Mouse (Mus musculus) midbrain, embryonic 11.5 days (tissue): ENCODE measurements around the gene Ncam1. TPM values are rescaled to one million over a fixed set of nuclear protein-coding genes. Genes with fewer than 3 reads are reported as not detected.
A peak's percentile ranks its signal among the peaks of the same experiment; 100 is the strongest.

Experiments used
- ATAC-seq: fragments of 200-750 bp; cut with Nextera tagmentation; 2 replicates; pipeline ENCODE4 v1.8.0; 2017; ENCODE audit warnings: moderate TSS enrichment, moderate library complexity; ENCODE audit not compliant: low FRiP score
- DNase-seq: peaks from one replicate; pipeline ENCODE4 v3.0.0; 2015; ENCODE audit warnings: low spot score; ENCODE audit errors: missing footprints
- H3K27ac ChIP-seq: fragments of 300-500 bp; sonication (generic); 2 replicates; pipeline ENCODE4 v1.5.1; 2014; ENCODE audit warnings: low read depth, low read length
- H3K27me3 ChIP-seq: fragments of 300-500 bp; sonication (generic); 2 replicates; pipeline ENCODE4 v1.6.1; 2014; ENCODE audit warnings: mild to moderate bottlenecking, low read length, moderate library complexity, mixed read lengths; ENCODE audit not compliant: control insufficient read depth, insufficient read depth
- H3K36me3 ChIP-seq: fragments of 300-500 bp; sonication (generic); 2 replicates; pipeline ENCODE4 v1.6.1; 2014; ENCODE audit warnings: mild to moderate bottlenecking, low read length, moderate library complexity, mixed read lengths; ENCODE audit not compliant: control insufficient read depth, insufficient read depth
- H3K4me1 ChIP-seq: fragments of 300-500 bp; sonication (generic); 2 replicates; pipeline ENCODE4 v1.6.1; 2014; ENCODE audit warnings: low read length; ENCODE audit not compliant: control insufficient read depth, insufficient read depth
- H3K4me2 ChIP-seq: fragments of 300-500 bp; sonication (generic); 2 replicates; pipeline ENCODE4 v1.6.1; 2014; ENCODE audit warnings: mild to moderate bottlenecking, moderate library complexity
- H3K4me3 ChIP-seq: fragments of 300-500 bp; sonication (generic); 2 replicates; pipeline ENCODE4 v1.5.1; 2014; ENCODE audit warnings: low read depth, low read length
- H3K9ac ChIP-seq: fragments of 300-500 bp; sonication (generic); 2 replicates; pipeline ENCODE4 v1.6.1; 2014; ENCODE audit warnings: low read length
- H3K9me3 ChIP-seq: fragments of 300-500 bp; sonication (generic); 2 replicates; pipeline ENCODE4 v1.6.1; 2016; ENCODE audit warnings: low read length; ENCODE audit not compliant: control insufficient read depth
- WGBS: fragments of 180-500 bp; shearing (Covaris S2); extraction: QIAGEN DNeasy Blood & Tissue Kit; methylation state at CpG from one replicate; pipeline ENCODE4 v1.1.7; 2014; 5-methylcytosine and 5-hydroxymethylcytosine counted together
- polyA plus RNA-seq: library from polyadenylated mRNA; unstranded; fragments of >200 nt; fragmentation: Nextera tagmentation; extraction: Ambion mirVana; gene quantifications from 2 replicates; pipeline ENCODE4 v1.2.1, GENCODE M21; 2014

Ncam1 gene
- polyA plus RNA-seq, 1 experiment from 2014 or later: 107 TPM

DNA sequence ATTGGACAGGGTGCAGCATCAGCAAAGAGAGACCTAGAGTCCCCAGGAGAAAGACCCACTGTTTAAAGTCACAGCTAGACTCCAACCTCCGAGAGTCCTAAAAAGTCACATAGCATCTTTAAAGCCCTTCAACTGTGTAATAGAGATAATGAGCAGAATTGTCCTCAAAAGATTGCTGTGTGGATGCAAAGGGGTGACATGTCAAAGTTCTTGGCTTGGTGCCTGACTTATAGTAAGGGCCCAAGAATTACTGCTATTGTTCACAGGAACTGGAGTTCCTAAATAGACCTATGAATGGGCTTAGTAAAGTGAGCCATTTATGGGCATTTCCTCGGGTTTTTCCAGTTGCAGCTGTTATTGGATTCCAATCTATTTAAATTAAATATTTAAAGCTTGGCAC is 54.4 kb downstream of the Ncam1 start:
- no peak overlapping the region for H3K27ac ChIP-seq
- H3K27me3 ChIP-seq: no peaks in the 10 kb centered on the region
- H3K4me2 ChIP-seq: no peak overlapping the region
- no peak overlapping the region for H3K4me3 ChIP-seq
- H3K36me3 ChIP-seq: no peaks in the 10 kb centered on the region
- H3K9ac ChIP-seq: no peak overlapping the region
- no peaks in the 10 kb centered on the region for H3K4me1 ChIP-seq
- WGBS: 73% methylated on average over 2 of the region's 2 CpGs
- ATAC-seq (no peak), DNase-seq (peak; percentile 51)
- no peaks in the 10 kb centered on the region for H3K9me3 ChIP-seq

DNA sequence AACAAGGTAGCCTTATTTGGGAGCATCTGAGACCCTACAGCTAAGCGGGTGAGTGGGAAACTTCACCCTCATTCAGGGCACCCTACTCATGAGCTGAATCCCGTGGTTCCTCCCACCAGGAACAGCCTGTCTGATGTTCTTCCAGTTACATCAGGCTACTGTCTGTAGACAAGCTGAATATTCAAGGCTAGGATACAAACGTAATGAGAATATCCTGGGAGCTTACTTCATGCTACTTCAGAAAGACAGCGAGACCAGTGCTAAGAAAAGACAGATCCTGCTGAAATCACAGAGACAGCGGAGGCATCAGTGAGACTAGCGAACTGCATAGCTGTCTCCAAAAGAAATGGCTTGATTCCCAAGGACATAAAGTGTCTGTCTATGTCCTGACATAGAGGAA is 58.8 kb downstream of the Ncam1 start:
- no peaks in the 10 kb centered on the region for H3K27me3 ChIP-seq
- no peak overlapping the region for H3K9ac ChIP-seq
- H3K4me3 ChIP-seq: no peak overlapping the region
- H3K36me3 ChIP-seq: no peaks in the 10 kb centered on the region
- no peak overlapping the region for H3K27ac ChIP-seq
- no peak for ATAC-seq
- H3K4me2 ChIP-seq: no peak overlapping the region
- DNase-seq: peak; percentile 17
- H3K9me3 ChIP-seq: no peaks in the 10 kb centered on the region
- H3K4me1 ChIP-seq: no peaks in the 10 kb centered on the region; the same call in 1 of the 2 replicates
- 92% methylated on average over 6 of the region's 6 CpGs for WGBS

DNA sequence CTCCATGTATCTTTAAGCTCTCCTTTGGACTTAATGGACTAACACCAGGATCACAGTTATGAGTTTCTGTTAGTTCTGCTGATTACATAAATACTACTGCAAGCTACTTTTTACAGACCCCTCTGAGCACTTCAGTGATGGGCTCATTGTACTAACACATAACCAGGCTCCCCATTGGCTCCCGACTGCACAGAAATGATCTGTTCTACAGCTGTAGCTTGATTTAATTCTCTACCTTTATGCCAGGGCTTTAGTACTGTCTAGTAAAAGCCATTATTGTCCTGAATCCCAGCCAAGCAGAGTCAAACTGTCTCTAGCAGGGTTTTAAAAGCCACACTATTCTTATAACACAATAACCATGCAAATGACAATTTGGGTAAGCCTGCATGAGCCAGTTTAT is 60.2 kb downstream of the Ncam1 start:
- no peak for ATAC-seq
- no peak overlapping the region for H3K9ac ChIP-seq
- no peak overlapping the region for H3K27ac ChIP-seq
- 59% methylated on average over 1 of the region's 1 CpGs for WGBS
- H3K4me3 ChIP-seq: no peak overlapping the region
- H3K9me3 ChIP-seq: no peaks in the 10 kb centered on the region
- no peaks in the 10 kb centered on the region for H3K36me3 ChIP-seq
- DNase-seq: peak; percentile 26
- no peaks in the 10 kb centered on the region; the same call in 1 of the 2 replicates for H3K4me1 ChIP-seq
- no peaks in the 10 kb centered on the region for H3K27me3 ChIP-seq
- H3K4me2 ChIP-seq: no peak overlapping the region

DNA sequence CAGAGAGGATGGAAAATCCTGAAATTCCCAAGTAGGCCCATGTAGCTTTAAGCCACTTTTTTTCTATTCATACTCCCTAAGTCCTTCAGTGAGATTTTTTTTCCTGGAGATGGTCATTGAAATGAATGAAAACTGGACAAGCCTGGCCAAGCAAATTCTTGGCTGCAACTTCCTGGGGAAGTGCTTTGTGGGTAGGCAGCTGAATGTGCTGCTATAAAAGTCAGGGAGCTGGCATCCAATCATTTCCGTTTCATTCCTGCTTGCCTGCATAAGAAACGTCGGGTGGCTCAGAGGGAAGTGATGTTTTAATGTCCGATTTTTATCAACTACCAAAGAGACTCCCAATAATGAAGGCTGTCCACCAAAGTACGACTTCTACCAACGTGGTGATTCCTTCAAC is 61.6 kb downstream of the Ncam1 start:
- H3K27ac ChIP-seq: no peak overlapping the region
- no peaks in the 10 kb centered on the region; the same call in 1 of the 2 replicates for H3K4me1 ChIP-seq
- no peak overlapping the region for H3K4me2 ChIP-seq
- WGBS: 89% methylated on average over 6 of the region's 6 CpGs
- no peak overlapping the region for H3K9ac ChIP-seq
- no peak for ATAC-seq
- H3K27me3 ChIP-seq: no peaks in the 10 kb centered on the region
- H3K36me3 ChIP-seq: no peaks in the 10 kb centered on the region
- no peak for DNase-seq
- H3K9me3 ChIP-seq: no peaks in the 10 kb centered on the region
- no peak overlapping the region for H3K4me3 ChIP-seq

DNA sequence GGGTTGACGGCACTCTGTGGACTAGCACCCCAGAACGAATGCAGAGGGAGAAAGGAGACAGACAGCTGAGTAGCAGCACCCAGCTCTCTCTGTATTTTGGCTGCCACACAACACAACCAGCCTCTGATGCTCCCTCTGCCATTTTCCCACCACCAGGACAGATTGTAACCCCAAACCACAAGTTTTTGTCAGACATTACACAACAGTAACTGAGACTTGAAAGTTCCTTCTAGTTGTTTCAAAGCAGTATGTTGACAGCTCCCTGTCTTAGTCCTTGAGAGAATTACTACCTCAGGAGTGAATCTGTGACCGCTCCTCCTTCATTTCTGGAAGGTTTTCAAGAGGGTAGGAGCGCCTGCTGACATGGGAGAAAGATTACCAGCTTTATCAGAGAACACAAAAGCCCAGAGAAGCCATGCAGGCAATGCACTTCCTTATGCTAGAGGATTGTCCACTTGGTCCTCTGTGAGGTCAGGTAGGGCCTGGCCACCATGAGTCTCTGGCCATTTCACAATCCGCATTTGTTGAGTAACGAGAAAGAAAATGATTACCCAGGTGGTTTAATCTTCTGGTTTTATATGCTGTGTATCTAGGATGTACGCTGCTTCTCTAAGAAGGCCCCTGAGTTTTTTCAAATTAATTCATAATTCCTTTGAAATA is 64.2 kb downstream of the Ncam1 start:
- H3K4me2 ChIP-seq: no peak overlapping the region
- H3K4me3 ChIP-seq: no peak overlapping the region
- no peak overlapping the region for H3K27ac ChIP-seq
- no peak overlapping the region for H3K9ac ChIP-seq
- no peaks in the 10 kb centered on the region for H3K36me3 ChIP-seq
- ATAC-seq (no peak), DNase-seq (peak; percentile 49)
- WGBS: 85% methylated on average over 7 of the region's 7 CpGs
- no peaks in the 10 kb centered on the region for H3K27me3 ChIP-seq
- no peaks in the 10 kb centered on the region; the same call in 1 of the 2 replicates for H3K4me1 ChIP-seq
- H3K9me3 ChIP-seq: no peaks in the 10 kb centered on the region

DNA sequence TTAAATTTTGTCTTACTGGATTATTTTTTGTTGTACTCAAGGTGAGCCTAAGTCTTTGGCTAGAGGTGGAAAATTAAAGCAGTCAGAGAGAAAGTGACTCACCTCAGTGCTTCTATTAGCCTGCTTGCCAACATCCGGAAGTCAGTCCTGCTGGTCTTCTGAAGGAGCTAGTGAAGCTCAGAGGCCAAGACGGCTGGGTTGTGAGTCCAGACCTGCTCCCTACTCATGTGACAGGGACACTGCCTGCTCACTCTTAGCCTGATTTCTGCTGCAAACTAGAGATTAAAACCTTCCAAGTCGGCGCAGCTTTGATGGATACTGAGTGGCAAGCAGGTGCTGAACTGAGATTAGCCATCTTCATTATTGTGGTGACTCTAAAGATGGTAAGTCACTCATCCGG is 65.0 kb downstream of the Ncam1 start:
- Histone ChIP-seq H3K9ac (no peak overlapping the region), H3K9me3 (no peaks in the 10 kb centered on the region), H3K4me2 (no peak overlapping the region), H3K27ac (no peak overlapping the region), H3K4me3 (no peak overlapping the region), H3K36me3 (no peaks in the 10 kb centered on the region), H3K4me1 (no peaks in the 10 kb centered on the region; the same call in 1 of the 2 replicates), H3K27me3 (no peaks in the 10 kb centered on the region)
- ATAC-seq (no peak), DNase-seq (peak; percentile 77)
- WGBS: 76% methylated on average over 5 of the region's 5 CpGs

DNA sequence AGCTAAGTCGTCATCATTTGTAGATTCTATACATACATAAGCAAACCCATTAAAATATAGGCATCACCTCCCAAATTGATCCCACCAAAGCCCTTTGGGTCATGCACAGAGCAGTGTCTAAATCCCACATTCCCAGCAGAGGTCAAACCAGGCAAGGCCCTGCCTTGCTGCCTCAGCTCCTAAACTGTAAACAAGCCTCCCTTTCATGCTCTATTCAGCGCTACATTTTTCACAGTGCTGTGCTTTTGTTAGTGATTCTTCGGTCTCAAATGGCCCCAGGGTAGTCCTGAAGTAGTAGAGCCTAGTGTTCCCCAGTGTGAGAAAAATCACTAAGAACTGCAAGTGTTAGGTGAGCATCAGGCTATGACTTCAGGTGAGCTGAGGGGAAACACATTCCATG is 69.2 kb downstream of the Ncam1 start:
- Histone ChIP-seq H3K4me2 (no peak overlapping the region), H3K9me3 (no peaks in the 10 kb centered on the region), H3K9ac (no peak overlapping the region), H3K4me3 (no peak overlapping the region), H3K27me3 (no peaks in the 10 kb centered on the region), H3K27ac (no peak overlapping the region), H3K36me3 (no peaks in the 10 kb centered on the region), H3K4me1 (peaks cover 4% of the 10 kb centered on the region)
- peak; percentile 17 for DNase-seq
- WGBS: 43% methylated on average over 3 of the region's 3 CpGs
- no peak for ATAC-seq

DNA sequence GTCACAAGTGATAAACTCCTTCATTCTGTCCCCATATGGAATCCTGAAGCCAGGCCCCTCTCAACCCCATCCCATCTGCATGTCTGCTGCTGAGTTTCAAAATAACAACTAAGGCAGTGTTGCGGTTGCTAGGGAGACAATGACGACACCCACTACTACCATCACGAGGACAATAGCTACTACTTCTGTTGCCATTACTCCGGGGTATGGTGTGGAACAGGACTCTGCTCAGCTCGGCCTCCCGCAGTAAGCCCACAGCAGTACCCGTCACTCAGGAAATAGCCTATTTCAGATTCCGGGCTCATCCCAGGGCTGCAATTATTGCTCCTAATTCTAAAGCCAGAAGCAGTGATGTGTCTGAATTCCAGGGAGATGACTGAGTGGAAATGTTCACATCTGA is 70.5 kb downstream of the Ncam1 start:
- ATAC-seq (no peak), DNase-seq (peak; percentile 74)
- Histone ChIP-seq H3K9me3 (no peaks in the 10 kb centered on the region), H3K36me3 (no peaks in the 10 kb centered on the region), H3K4me2 (no peak overlapping the region), H3K27ac (no peak overlapping the region), H3K4me3 (no peak overlapping the region), H3K4me1 (peaks cover 4% of the 10 kb centered on the region), H3K9ac (no peak overlapping the region), H3K27me3 (no peaks in the 10 kb centered on the region)
- 49% methylated on average over 8 of the region's 8 CpGs for WGBS

DNA sequence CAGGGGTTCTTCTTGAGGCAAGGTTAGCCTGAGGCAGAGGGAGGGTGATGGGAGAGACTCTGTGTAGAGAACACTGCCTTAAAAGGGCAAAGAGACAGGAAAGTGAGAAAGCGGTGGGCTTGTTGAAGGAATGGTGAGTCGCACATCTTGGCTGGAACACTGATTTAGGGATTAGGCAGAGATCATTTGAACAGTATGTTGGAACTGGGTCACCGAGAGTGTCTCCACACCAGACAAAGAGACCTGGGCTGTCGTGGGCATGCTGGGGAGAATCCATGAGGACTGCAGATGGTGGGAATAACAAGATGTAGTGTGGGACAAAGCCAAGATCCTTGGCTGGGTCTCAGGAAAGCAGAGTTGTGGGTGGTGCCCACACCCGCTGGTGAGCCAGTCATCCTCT is 76.0 kb downstream of the Ncam1 start:
- DNase-seq: peak; percentile 57
- Histone ChIP-seq H3K27ac (no peak overlapping the region), H3K9me3 (no peaks in the 10 kb centered on the region), H3K4me2 (no peak overlapping the region), H3K4me1 (no peaks in the 10 kb centered on the region), H3K9ac (no peak overlapping the region), H3K4me3 (no peak overlapping the region), H3K36me3 (no peaks in the 10 kb centered on the region), H3K27me3 (no peaks in the 10 kb centered on the region)
- WGBS: 90% methylated on average over 5 of the region's 5 CpGs
- ATAC-seq: no peak
